ENCODE assay signal across 8 mouse cellular contexts in the genomic region with DNA sequence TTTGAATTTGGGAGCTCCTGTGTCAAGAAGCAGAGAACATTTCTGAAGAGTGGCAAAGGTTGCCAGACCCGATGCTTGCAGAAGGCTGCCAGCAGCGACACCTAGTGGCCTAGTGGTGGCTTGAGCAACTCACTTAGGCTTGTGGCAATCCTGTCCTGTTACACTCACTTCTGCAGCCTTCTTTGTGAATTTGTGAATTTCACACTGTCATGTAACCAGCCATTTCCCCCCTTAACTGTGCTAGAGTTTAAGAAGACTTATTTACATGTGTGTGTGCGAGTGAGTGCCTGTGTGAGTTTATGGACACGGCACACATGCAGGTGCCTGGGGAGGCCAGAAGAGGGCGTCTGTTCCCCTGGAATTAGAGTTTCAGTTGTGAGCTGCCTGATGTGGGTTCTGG. TPM values are rescaled to one million over a fixed set of nuclear protein-coding genes. Genes with fewer than 3 reads are reported as not detected.
DNase-seq lines count a peak whose midpoint lies in the region; ATAC-seq and TF ChIP-seq lines count a peak whose summit lies in the region.

No protein-coding gene starts in this region.

- peak; percentile 94 for TF ChIP-seq CTCF in liver, adult 2 months (IDR thresholded peaks at IDR 0.05; ENCODE audit: low read depth, low read length)

- WGBS in midbrain, embryonic 10.5 days, result 35% methylated on average over 5 of the region's 5 CpGs
- 40% methylated on average over 5 of the region's 5 CpGs for WGBS in midbrain, embryonic 13.5 days
- 45% methylated on average over 5 of the region's 5 CpGs for WGBS in liver, adult 2 months

- no peaks in the 10 kb centered on the region for H3K79me2 ChIP-seq in liver, adult 2 months (ENCODE audit: control insufficient read depth, insufficient read depth, low read length)

- peak; percentile 78 for DNase-seq in midbrain, embryonic 10.5 days (ENCODE audit: low spot score)
- DNase-seq in brain, embryonic 18.5 days (ENCODE audit: low read depth, low spot score), result peak; percentile 46
- DNase-seq in kidney, adult 11 months, result peak; percentile 78
- DNase-seq in liver, adult 2 months (ENCODE audit: extremely low read depth, low read depth, low spot score), result peak; percentile 64
- peak; percentile 56 for DNase-seq in retina, adult 2 months (ENCODE audit: low read depth, low spot score)
- DNase-seq in thymus, postnatal 10 days (ENCODE audit: low spot score in 2 of 2), result peak; percentile 51 to 86

- H3K4me1 ChIP-seq in midbrain, embryonic 10.5 days, result no peaks in the 10 kb centered on the region
- H3K4me1 ChIP-seq in midbrain, embryonic 13.5 days (replicated peaks), result no peaks in the 10 kb centered on the region
- no peaks in the 10 kb centered on the region for H3K4me1 ChIP-seq in liver, adult 2 months (ENCODE audit: control insufficient read depth, insufficient read depth, low read length)

- no peak for TF ChIP-seq POLR2A in liver, adult 2 months (IDR thresholded peaks at IDR 0.05; ENCODE audit: extremely low read depth, insufficient read depth, low read length)

- H3K27me3 ChIP-seq in midbrain, embryonic 10.5 days (ENCODE audit: low read depth, poor library complexity, severe bottlenecking), result no peaks in the 10 kb centered on the region
- H3K27me3 ChIP-seq in midbrain, embryonic 13.5 days, result no peaks in the 10 kb centered on the region
- H3K27me3 ChIP-seq in liver, adult 2 months (ENCODE audit: control insufficient read depth, insufficient read depth, low read length), result no peaks in the 10 kb centered on the region

- H3K4me3 ChIP-seq in midbrain, embryonic 10.5 days, result no peak overlapping the region
- H3K4me3 ChIP-seq in midbrain, embryonic 13.5 days (replicated peaks), result no peak overlapping the region
- H3K4me3 ChIP-seq in liver, adult 2 months (ENCODE audit: insufficient read depth, low read depth, low read length), result no peak overlapping the region

- no peak overlapping the region for H3K9ac ChIP-seq in midbrain, embryonic 13.5 days (replicated peaks)
- no peak overlapping the region for H3K9ac ChIP-seq in liver, adult 2 months (ENCODE audit: low read depth, low read length)

- ATAC-seq in midbrain, embryonic 13.5 days, result no peak
- peak; percentile 85 for ATAC-seq in erythroid progenitor cell, adult 5-6 weeks (replicated peaks; ENCODE audit: low FRiP score, poor library complexity, severe bottlenecking)

- no peak overlapping the region for H3K27ac ChIP-seq in midbrain, embryonic 10.5 days (replicated peaks)
- H3K27ac ChIP-seq in midbrain, embryonic 13.5 days, result no peak overlapping the region
- H3K27ac ChIP-seq in liver, adult 2 months (replicated peaks; ENCODE audit: insufficient read depth, low read depth, low read length), result no peak overlapping the region

- H3K9me3 ChIP-seq in midbrain, embryonic 10.5 days (replicated peaks), result no peaks in the 10 kb centered on the region
- H3K9me3 ChIP-seq in midbrain, embryonic 13.5 days, result no peaks in the 10 kb centered on the region

- H3K4me2 ChIP-seq in midbrain, embryonic 13.5 days (replicated peaks), result no peak overlapping the region

- H3K36me3 ChIP-seq in midbrain, embryonic 10.5 days, result no peaks in the 10 kb centered on the region
- no peaks in the 10 kb centered on the region for H3K36me3 ChIP-seq in midbrain, embryonic 13.5 days
- no peaks in the 10 kb centered on the region for H3K36me3 ChIP-seq in liver, adult 2 months (ENCODE audit: control insufficient read depth, insufficient read depth, low read length)

RNA-seq across cellular contexts. Expression of a gene that starts 10.9 kb away (rescaled TPM):
- polyA plus RNA-seq in midbrain, embryonic 10.5 days (2016; fragmentation: Nextera tagmentation; extraction: Ambion mirVana), result 1.2 and 1.3 TPM in 2 replicates
- 1.9 and 2.4 TPM in 2 replicates for polyA plus RNA-seq in midbrain, embryonic 13.5 days (2015; fragmentation: Nextera tagmentation; extraction: Ambion mirVana)
- total RNA-seq in erythroid progenitor cell, adult 5-6 weeks (2015; ENCODE audit: low replicate concordance), result not detected in 2 replicates
- not detected in 2 replicates for total RNA-seq in erythroid progenitor cell, adult 5-6 weeks (2017; ENCODE audit: low replicate concordance)
- total RNA-seq in liver, adult 2 months (2014; rRNA removed), result 6.6 and 12.5 TPM in 2 replicates
- polyA plus RNA-seq in liver, adult 2 months (2012; rRNA removed), result 37.1 and 84.4 TPM in 2 replicates

RNA-seq across cellular contexts. Expression of a gene that starts 19.2 kb away (rescaled TPM):
- polyA plus RNA-seq in midbrain, embryonic 10.5 days (2016; fragmentation: Nextera tagmentation; extraction: Ambion mirVana), result 16.0 and 18.9 TPM in 2 replicates
- polyA plus RNA-seq in midbrain, embryonic 13.5 days (2015; fragmentation: Nextera tagmentation; extraction: Ambion mirVana), result 17.7 and 18.7 TPM in 2 replicates
- total RNA-seq in erythroid progenitor cell, adult 5-6 weeks (2015; ENCODE audit: low replicate concordance), result 0.72 and 0.84 TPM in 2 replicates
- 0.39 and 2.3 TPM in 2 replicates for total RNA-seq in erythroid progenitor cell, adult 5-6 weeks (2017; ENCODE audit: low replicate concordance)
- total RNA-seq in liver, adult 2 months (2014; rRNA removed), result 0.47 and 1.3 TPM in 2 replicates
- polyA plus RNA-seq in liver, adult 2 months (2012; rRNA removed), result 1.7 and 3.3 TPM in 2 replicates

RNA-seq across cellular contexts. Expression of a gene that starts 27.9 kb away (rescaled TPM):
- polyA plus RNA-seq in midbrain, embryonic 10.5 days (2016; fragmentation: Nextera tagmentation; extraction: Ambion mirVana), result 4.8 and 5.0 TPM in 2 replicates
- polyA plus RNA-seq in midbrain, embryonic 13.5 days (2015; fragmentation: Nextera tagmentation; extraction: Ambion mirVana), result 3.9 and 4.3 TPM in 2 replicates
- 1.8 TPM in 1 of 2 replicates, not detected in the other for total RNA-seq in erythroid progenitor cell, adult 5-6 weeks (2015; ENCODE audit: low replicate concordance)
- total RNA-seq in erythroid progenitor cell, adult 5-6 weeks (2017; ENCODE audit: low replicate concordance), result 0.61 and 2.3 TPM in 2 replicates
- total RNA-seq in liver, adult 2 months (2014; rRNA removed), result 0.74 and 0.81 TPM in 2 replicates
- polyA plus RNA-seq in liver, adult 2 months (2012; rRNA removed), result 0.56 and 1.3 TPM in 2 replicates

RNA-seq across cellular contexts. Expression of a gene that starts 36.0 kb away (rescaled TPM):
- 241 and 244 TPM in 2 replicates for polyA plus RNA-seq in midbrain, embryonic 10.5 days (2016; fragmentation: Nextera tagmentation; extraction: Ambion mirVana)
- polyA plus RNA-seq in midbrain, embryonic 13.5 days (2015; fragmentation: Nextera tagmentation; extraction: Ambion mirVana), result 193 and 201 TPM in 2 replicates
- 31.4 and 102 TPM in 2 replicates for total RNA-seq in erythroid progenitor cell, adult 5-6 weeks (2015; ENCODE audit: low replicate concordance)
- 14.5 and 24.2 TPM in 2 replicates for total RNA-seq in erythroid progenitor cell, adult 5-6 weeks (2017; ENCODE audit: low replicate concordance)
- 6.5 and 9.9 TPM in 2 replicates for total RNA-seq in liver, adult 2 months (2014; rRNA removed)
- polyA plus RNA-seq in liver, adult 2 months (2012; rRNA removed), result 30.6 and 34.0 TPM in 2 replicates

RNA-seq across cellular contexts. Expression of a gene that starts 37.9 kb away (rescaled TPM):
- 9.6 and 10.7 TPM in 2 replicates for polyA plus RNA-seq in midbrain, embryonic 10.5 days (2016; fragmentation: Nextera tagmentation; extraction: Ambion mirVana)
- polyA plus RNA-seq in midbrain, embryonic 13.5 days (2015; fragmentation: Nextera tagmentation; extraction: Ambion mirVana), result 15.0 and 15.8 TPM in 2 replicates
- total RNA-seq in erythroid progenitor cell, adult 5-6 weeks (2015; ENCODE audit: low replicate concordance), result not detected in 2 replicates
- total RNA-seq in erythroid progenitor cell, adult 5-6 weeks (2017; ENCODE audit: low replicate concordance), result 4.1 TPM in 1 of 2 replicates, not detected in the other
- 0.28 and 1.5 TPM in 2 replicates for total RNA-seq in liver, adult 2 months (2014; rRNA removed)
- polyA plus RNA-seq in liver, adult 2 months (2012; rRNA removed), result 5.8 and 6.8 TPM in 2 replicates

Comparison
In these comparisons a context has a peak if more than half of its experiments do, and no peak if none do; other contexts are left out.
1. RNA of a gene that starts 10.9 kb away (polyA plus RNA-seq): 37.1 to 84.4 TPM in liver, adult 2 months; 1.9 to 2.4 TPM in midbrain, embryonic 13.5 days and 1.2 to 1.3 TPM in midbrain, embryonic 10.5 days; every median in the first group is over 10 times any median in the second.
2. Peak in every context shown above with its lines, with median percentiles within 50 percentile points of each other: DNase-seq.